In the genomic region with DNA sequence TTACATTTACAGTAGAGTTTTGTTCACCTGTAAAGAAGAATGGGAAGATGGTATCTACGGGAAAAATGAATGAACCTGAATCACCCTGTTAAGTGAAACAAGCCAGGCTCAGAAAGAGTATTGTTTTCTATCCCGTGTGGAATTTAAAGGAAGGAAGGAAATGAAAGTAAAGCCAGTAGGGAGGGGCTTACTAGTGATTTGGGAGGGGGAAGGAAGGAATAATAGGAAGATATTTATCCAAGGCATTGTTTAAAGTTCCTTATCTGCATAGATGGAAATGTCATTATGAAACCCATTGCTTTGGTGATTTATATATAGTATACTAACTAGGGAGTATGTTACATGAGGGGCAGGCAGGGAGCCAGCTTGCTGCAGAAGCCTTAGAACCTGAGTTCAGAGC, we compare ENCODE assay signal across 15 mouse cellular contexts.
"Had no signal": no experiment of that assay in that cellular context is flagged by ENCODE, and none has a peak within 500 bp of the region (broad histone marks: within the 10 kb centered on the region; RNA-seq: fewer than 3 reads in every experiment).

No protein-coding gene starts in this region.

- H3K27me3 ChIP-seq: limb, embryonic 12.5 days; limb, embryonic 15.5 days had no signal

- H3K27ac ChIP-seq: limb, embryonic 12.5 days; limb, embryonic 15.5 days; liver, embryonic 14.5 days had no signal

- H3K4me2 ChIP-seq: limb, embryonic 12.5 days; limb, embryonic 15.5 days; liver, embryonic 11.5 days; lung, embryonic 14.5 days; midbrain, embryonic 11.5 days had no signal

- H3K9ac ChIP-seq: limb, embryonic 12.5 days; limb, embryonic 15.5 days; liver, embryonic 14.5 days; liver, postnatal 0 days; lung, embryonic 14.5 days had no signal

- ATAC-seq: liver, postnatal 0 days had no signal

- H3K9me3 ChIP-seq: limb, embryonic 12.5 days; limb, embryonic 15.5 days had no signal

- H3K4me1 ChIP-seq: limb, embryonic 15.5 days had no signal

- DNase-seq: kidney, adult 8-10 months; kidney, postnatal 14 days; left cerebral cortex, postnatal 4 days; liver, postnatal 0 days; lung, embryonic 14.5 days; lung, postnatal 10 days; lung, postnatal 4 days; midbrain, embryonic 14.5 days; thymus, adult 18-20 months; thymus, postnatal 36 days had no signal

- H3K4me3 ChIP-seq: limb, embryonic 12.5 days; limb, embryonic 15.5 days had no signal
